Mouse (Mus musculus) thymus, postnatal 36 days (tissue): ENCODE data around the gene Npat.

Experiments
- DNase-seq, 2 experiments: peaks; one replicate each; pipeline ENCODE4 v3.0.0; 2022; ENCODE audit warnings: mixed read lengths in 2 of 2

Gene Npat

GRCm38 (mm10) chr9:53536558-53537320 lies at the start of gene Npat, which contains the start of gene Atm:
Gene Npat, plus strand, starts transcription at chr9:53537047.
Gene Atm, minus strand, starts transcription at chr9:53536740.
- peak; percentile 99 to 100 for DNase-seq

DNA sequence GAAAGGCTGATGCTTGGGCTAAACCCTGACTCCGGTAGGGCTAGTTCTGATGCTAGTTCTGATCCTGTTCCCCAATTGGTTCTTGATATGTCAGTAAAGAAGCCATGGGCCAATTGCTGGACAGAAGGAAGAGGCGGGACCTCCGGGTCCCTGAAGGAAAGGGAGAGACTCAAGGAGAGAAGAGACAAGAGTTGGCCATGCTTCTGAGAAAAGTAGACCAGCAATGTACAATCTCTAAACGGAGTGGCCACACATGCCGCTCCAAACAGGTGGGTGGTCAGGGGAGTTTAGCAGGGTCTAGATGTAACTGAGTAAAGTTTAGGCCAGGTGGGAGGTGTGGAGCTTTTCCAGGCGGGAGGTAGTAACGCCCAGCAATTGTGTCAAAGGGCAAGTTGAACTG lies 28.8 kb upstream of the Npat start:
- no peak for DNase-seq

- no peak for DNase-seq
These were observed 22.8 kb upstream of the Npat start for GRCm38 (mm10) chr9:53514091-53514490.

DNA sequence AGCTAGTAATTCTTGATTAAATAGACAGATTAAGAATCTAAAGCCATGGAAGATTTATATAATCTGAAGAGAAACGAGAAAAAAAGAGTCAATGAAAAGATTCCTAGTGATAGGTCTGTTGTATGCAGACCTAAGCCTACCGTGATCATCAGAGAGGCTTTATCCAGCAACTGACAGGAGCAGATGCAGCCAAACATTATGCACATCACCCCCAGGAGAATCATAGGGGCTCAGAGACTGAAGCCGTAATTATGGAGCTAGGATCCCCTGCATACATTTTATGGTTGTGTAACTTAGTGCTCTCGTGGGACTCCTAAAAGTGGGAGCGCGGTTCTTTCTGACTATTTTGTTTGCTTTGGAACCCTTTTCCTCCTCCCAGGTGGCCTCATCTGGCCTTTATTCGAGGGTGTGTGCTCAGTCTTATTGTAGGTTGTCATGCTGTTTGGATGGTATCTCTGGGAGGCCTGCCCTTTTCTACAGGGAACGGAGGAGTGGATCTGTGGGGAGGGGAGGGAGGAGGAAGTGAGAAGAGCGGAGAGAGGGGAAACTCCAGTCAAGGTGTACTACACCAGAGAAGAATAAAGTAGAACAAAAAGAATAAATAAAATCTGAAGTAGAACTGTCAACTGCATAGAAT lies 19.4 kb upstream of the Npat start:
- no peak for DNase-seq

DNA sequence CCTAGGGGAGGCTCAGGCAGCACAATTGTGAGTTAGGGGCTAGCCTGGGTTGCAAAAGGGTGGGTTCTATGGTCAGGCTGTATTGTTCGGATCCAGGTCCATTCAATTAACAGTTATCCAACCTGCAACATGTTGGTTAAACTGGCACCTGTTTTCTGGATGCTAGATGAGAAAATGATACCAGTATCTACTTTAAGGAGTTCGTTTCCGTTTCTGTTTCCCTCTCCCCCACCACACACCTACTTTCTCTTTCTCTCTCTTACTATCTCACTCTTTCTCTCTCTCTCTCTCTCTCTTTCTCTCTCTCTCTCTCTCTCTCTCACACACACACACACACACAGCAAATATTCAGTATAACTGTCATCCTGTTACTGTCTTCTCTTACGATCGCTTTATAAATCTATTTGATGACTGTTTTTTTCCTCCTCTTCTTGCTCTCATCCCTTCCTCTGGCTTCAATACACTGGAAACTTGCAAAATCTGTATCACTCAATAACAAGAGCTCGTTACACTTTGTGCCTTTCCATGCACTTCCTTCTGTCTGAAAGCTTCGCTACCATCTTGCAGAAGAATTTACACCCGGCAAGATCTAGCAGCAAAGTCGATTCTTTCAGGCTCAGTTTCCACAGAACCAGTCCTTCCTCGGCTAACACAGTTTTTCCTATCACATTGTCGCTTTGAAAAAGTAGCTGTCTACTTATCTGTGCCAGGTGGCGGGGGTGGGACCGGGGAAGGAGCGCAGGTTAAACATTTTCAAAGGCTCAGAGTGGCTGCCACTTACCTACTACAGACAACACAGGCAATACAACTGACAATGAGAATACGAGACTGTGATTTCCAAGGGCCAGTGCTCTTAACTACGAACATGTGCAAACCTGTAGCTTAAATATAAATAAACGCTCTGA lies 1.2 kb upstream of the Npat start:
- peak; percentile 7 to 20 for DNase-seq

- DNase-seq, result no peak
These were observed 604 bp downstream of the Npat start for GRCm38 (mm10) chr9:53537336-53537965.

DNA sequence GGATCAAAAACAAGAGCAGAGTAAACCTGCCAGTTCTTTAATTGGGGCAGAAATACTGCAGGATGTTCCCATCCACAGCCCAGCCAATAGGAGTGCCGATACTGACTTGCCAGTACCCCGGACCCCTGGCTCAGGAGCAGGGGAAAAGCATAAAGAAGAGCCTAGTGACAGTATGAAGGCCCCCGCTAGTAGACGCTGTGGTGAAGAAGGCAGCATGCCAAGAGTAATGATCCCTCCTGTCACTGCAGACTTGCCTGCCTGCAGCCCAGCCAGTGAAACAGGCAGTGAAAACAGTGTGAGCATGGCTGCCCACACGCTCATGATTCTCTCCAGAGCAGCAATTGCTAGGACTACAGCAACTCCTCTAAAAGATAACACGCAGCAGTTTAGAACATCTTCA lies 33.8 kb downstream of the Npat start:
- no peak for DNase-seq

DNA sequence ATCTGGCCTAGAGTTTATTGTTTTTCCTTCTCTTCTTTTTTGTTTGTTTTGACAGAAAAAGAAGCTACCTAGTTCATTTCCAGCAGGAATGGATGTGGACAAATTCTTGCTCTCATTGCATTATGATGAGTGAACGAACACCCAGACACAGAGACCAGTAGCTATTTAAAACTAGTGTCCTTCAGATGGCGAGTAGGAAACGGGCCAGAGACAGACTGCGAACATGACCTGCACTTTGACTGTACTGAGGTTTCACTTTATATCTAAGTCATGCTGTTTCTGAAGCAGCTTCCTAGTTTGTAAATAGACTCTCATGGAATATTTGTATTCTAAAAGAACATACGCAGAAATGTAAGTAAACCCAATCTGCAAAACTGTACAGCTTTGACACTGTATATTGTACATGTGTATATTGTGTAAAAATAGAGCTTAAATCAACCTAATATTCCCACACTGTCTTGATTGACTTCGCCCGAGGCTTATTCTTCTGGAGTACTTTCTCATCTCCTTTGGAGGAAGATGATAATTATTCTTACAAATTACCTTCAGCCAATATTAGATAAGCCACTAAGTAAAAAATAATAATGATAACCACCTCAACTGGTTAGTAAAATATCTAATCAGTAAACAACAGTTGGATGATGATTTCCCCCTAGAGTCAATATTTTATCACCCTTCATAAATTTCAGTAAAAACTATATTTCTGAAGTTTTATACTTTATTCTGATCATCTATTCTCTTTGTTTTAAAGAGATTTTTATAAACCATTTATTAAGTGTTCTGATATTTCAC lies 35.9 kb downstream of the Npat start:
- DNase-seq, result no peak

GRCm38 (mm10) chr9:53575721-53576120 lies 38.9 kb downstream of the Npat start:
- no peak for DNase-seq

GRCm38 (mm10) chr9:53581870-53582269 lies 45.0 kb downstream of the Npat start:
- DNase-seq, result no peak

GRCm38 (mm10) chr9:53594764-53595163 lies 57.9 kb downstream of the Npat start:
- peak; percentile 65 to 71 for DNase-seq

GRCm38 (mm10) chr9:53596971-53597600 lies 60.2 kb downstream of the Npat start:
- DNase-seq, result no peak

DNA sequence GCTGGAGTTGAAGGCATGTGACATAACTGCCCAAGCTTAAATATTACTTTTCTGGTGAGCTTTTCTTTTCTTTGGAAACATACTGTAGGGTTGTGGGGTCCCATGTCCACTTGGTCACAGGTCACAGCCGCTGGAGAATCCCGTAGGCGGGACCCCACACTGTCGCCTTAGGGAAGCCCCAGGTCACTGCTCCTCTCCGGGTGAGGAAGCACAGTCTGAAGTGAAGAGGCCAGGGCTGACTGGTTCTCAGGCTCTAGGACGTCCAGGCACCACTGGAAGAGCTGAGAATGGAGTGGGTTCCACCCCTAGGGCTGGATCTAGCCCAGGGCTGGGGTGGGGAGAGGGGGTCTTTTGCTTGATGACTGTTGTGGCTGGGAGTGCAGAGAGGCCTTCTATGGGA lies 61.8 kb downstream of the Npat start:
- DNase-seq, result no peak

DNA sequence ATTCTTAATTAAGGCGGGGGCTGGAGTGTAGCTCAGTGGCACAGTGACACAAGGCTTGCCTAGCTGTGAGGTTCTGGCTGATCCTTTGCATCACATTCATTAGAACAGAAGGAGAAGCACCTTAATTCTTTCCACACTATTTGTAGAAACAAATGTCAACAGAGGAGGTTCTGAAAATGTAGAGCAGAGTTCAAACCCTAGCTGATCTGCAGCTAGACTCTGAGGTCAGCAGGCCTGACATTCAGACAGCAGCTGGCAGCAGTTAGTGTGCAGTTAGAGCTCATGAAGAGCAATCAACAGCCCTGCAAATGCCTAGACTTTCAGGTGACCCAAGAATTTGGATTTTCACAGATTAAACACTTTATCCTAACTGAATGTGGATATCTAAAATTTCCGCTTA lies 64.7 kb downstream of the Npat start:
- DNase-seq, result no peak

DNA sequence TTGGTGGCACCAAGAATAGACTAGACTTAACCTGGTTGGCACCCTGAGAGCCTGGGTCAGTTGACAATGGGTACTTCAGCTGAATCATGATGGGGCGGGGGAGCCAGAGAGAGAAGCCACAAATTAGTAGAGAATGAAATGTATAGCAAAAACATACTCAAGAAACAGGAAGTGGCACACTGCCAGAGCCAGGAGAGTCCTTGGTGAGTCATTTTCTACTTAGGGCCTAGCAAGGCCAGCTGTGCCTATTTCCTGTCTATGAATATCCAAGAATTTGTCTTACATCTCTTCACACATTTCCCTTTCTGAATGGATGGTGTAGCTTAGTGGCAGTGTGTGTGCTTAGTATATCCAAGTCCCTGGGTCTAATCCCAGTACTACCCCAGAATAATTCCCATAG lies 66.5 kb downstream of the Npat start:
- DNase-seq, result no peak

- DNase-seq, result no peak
These were observed 67.0 kb downstream of the Npat start for GRCm38 (mm10) chr9:53603849-53604248.

DNA sequence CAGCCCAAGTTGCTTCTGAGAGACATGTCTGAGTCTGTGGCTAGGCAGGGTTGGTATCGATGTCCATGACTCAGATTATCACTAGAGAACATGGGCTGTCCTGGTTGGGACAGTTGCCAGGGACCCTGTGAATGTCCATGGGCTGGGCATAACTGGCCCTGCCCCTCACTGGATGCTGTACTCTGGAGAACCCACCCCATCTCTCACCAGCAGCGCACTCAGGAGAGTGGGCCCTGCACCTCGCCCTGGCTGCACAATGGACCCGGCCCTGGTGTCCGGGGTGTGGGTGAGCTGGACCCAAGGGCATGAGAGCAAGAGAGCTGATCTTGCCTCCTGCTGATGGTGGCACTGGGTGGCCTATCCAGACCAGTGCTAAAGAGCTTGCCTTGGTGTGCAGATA lies 68.1 kb downstream of the Npat start:
- DNase-seq, result no peak

DNA sequence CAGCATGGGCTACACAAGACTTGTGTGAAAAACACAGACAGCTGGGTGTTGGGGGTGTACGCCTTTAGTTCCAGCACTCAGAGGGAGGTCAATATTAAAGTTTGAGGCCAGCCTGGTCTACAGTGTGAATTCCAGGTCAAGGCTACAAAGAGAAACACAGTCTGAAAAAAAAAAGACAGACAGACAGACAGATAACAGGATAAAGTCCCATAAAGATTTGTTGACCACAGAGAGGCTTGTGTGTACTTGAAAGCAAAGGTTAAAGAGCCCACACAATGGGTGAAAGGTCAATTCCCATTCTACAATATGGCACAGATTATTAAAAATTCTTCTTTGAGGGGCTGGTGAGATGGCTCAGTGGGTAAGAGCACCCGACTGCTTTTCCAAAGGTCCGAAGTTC lies 70.3 kb downstream of the Npat start:
- DNase-seq, result no peak

GRCm38 (mm10) chr9:53607816-53608215 lies 71.0 kb downstream of the Npat start:
- DNase-seq, result no peak

DNA sequence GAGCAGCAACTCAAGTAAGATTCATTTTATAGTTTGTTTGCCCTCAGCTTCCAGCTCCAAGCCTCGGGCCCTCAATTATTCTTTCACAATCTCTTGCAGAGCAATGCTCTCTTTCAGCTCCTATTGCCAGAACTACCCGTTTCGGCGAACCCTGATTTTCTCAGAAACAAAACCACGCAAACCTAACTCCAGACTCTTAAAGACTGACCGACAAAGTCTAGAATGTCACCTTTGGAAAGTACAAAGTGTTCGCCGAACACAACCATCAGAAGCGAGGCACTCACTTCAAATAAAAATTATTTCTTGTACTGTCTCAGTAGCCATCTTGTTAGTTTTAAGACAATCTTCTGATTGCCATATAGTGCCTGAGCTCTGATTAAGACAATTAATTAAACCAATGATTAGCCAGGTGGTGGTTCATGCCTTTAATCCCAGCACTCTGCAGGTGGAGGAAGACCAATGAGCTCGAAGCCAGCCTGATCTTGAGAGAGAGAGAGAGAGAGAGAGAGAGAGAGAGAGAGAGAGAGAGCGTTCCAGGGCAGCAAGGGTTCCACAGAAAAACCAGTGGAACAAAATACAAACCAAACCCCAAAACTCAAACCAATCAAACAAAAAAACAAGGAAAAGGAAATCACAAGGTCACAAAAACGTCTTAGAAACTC lies 72.6 kb downstream of the Npat start:
- DNase-seq, result no peak
